Mouse (Mus musculus) layer of hippocampus, postnatal 10 days (tissue): ENCODE measurements around the gene Rab5a. TPM values are rescaled to one million over a fixed set of nuclear protein-coding genes. Genes with fewer than 3 reads are reported as not detected.
A peak's percentile ranks its signal among the peaks of the same experiment; 100 is the strongest.
"Not testable (repeated sequence)": the region's sequence is repeated elsewhere in the genome, so short reads cannot be mapped to it uniquely, and the experiment has no call there.

Experiments
- DNase-seq, 2 experiments: peaks; one replicate each; pipeline ENCODE4 v3.0.0; 2021; ENCODE audit warnings: low spot score in 2 of 2
- long read RNA-seq: library from polyadenylated mRNA; stranded (forward); transcript quantifications from one replicate; pipeline ENCODE4 v2.0.0, GENCODE M21; 2023
- total RNA-seq, 2 experiments: library from RNA; stranded (reverse); gene quantifications; 2 replicates each; pipeline ENCODE4 v1.2.3; 2021

Gene Rab5a
- total RNA-seq = 100 to 1,000 TPM; 120 to 123 TPM
- long read RNA-seq, transcript Rab5a-201 (6 exons, 2,366 nt) = major isoform, 153 of 163 reads
- long read RNA-seq, partial matches to known transcripts = 3 of 163 reads
- long read RNA-seq, other reads (novel, unspliced or antisense) = 7 of 163 reads

DNA sequence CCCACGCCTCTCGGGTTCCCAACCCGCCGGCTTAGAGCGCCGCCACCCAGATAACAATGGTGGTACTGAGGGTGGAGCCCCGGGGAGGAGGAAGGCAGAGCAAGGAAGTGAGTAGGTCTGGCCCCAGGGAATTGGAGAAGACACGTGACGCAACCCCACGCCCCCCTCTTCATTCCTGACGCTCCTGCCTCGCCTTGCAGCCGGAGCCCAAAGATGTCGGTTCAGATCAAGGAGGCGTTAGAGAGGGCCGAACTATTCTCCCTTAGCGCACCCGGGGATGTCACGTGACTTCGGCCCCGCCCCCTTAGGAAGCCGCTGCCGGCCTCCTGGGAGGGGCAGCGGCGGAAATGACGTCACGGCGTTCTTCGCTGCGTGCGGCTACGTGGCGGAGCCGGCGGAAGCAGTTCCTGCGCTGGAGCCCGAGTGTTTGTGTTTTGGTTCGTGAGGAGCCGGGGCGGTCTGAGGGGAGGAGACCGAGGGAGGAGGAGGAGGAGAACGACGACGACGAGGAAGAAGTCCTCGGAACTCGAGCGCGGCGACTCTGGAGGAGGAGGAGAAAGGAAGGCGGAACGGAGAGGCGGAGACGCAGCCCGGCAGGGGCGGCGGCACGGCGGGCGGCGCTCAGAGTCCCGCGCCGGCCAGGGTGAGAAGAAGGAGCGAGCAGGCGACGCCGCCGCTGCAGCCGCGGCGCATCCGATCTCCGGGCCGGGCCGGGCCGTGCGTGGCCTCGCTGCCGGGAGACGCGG, at the start of gene Rab5a:
TSS of gene Rab5a (plus strand) at position 377 of the 746 bp plus-strand sequence.
- DNase-seq = peak; percentile 99

DNA sequence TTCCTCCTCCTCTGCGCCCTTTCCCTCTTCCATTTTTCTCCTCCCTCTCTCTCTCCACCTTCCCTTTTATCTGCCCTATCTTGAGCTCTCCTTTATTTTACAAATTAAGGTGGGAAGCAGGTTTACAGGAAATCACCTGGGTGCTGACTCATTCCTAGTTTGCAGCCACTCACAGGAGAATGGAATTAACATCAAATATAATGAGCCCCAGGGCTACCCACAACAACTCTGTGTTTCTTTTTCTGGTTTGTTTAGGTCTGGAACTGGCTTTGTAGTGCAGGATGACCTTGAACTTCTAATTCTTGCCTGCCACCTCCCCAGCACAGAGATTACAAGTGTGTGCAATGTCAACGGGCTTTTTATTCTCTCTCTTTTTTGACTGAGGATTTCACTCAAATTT, 22.9 kb upstream of the Rab5a start:
- DNase-seq = no peak

DNA sequence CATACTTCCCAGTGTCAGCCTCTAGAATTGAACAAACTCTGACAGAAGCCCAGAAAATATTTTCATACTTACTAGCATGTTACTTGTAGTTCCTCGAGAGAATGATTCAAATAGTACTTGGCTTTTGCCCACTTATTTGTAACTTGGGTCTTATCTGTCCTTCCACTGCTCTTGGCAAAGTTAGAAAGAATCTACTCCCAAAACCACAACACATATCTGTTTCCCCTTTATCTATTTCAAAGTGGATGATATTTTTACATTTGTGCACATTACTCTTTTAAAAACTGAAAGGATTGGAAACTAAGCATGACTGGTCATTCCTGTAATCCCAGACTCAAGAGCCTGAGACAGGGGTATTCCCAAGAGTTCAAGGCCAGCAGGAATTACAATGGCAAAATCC, 22.3 kb upstream of the Rab5a start:
- DNase-seq = no peak

DNA sequence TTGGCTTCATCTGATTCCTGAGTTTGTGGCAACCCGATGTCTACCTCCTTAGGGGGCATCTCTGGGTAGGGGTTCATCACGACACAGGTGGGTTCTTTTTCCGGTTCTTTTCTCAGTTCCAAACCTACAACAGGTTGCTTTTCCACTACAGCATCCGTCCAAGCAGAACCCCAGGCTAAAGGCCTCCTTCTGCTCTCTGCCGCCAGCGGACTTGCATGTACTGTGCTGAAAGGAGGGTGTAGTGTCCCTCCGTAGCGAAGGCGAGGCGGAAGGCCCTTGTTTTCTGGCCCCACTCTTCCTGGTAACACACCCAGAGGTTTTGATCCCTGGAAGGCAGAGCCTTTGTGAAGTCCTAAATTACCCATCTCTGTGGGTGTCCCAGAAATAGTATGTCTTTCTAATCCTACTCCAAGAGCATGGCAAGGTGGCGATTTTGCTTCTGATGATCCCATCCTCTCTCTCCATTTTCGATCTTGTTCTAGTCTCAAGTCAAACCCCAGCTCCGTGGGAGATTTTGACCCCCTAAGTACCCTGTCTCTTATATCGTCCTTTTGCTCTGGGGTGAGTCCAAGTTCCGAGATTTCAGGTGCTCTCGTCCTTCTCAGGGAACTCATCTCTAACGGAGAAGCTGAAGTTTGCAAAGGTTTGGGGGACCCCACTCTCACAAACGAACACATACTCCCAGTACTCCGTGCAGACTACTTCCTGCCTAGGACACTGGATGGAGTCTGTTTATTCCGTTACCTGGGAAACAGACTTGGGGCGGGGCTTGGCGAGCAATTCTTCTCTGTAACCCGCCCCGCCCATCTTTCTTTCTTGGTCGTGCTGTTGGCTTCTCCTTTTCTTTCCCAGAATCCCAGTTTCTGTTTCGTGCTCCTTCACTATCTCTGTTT, 16.2 kb upstream of the Rab5a start, which contains the start of gene Efhb:
TSS of gene Efhb (minus strand) at position 719 of the 893 bp plus-strand sequence.
- peak; percentile 65 to 75 for DNase-seq

DNA sequence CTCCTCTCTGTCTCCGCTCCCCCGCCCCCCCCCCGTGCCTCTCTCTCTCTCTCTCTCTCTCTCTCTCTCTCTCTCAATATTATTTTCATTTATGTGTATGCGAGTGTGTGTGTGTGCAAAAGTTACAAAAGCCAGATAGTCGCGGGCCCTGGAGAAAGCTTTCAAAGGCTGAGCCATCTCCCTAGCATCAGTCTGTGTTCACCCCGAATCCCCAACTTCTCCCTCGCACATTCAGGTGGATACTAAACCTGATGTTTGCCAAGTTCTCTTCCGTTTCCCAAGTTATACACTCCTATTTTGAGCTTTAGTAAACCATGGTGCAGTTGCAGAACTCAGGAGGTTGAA, 15.6 kb upstream of the Rab5a start:
- DNase-seq = no peak

DNA sequence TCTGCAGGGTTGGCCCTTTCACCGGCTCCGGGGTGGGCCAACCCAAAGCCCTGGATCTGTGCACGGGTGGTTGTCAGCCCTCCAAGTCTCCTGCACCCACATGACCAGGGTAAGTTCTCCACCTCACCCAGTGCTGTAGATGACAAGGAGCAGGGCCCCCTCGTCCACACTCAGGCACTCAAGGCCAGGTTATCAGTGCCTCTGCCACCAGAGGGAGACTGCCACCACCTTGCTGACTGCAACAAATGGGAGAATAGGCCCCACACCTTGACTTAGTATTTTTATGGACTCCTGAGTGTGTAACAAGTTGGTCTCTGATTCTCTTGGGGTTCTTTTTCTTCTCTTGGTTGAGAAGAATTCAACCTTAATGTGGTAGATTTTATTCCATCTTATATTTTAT, 13.5 kb upstream of the Rab5a start:
- no peak for DNase-seq

DNA sequence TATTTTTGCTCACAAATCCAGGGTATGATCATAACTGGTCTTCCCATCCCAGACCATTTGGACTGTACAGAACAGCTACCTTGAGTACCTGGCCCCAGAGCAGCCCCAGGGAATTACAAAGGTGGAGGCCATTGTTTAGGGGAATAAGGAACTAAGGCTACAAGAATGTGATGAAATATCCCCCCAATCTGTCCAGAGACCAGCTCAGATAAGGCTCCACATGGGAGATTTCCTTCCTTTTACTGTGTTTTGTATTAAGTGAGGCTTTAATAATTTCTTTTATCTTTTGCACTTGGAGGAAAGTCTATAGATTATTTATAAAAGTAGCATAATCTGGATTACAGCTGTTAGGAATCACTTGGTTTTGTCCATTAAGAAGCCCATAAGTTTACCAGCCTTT, 10.3 kb upstream of the Rab5a start:
- no peak for DNase-seq

DNA sequence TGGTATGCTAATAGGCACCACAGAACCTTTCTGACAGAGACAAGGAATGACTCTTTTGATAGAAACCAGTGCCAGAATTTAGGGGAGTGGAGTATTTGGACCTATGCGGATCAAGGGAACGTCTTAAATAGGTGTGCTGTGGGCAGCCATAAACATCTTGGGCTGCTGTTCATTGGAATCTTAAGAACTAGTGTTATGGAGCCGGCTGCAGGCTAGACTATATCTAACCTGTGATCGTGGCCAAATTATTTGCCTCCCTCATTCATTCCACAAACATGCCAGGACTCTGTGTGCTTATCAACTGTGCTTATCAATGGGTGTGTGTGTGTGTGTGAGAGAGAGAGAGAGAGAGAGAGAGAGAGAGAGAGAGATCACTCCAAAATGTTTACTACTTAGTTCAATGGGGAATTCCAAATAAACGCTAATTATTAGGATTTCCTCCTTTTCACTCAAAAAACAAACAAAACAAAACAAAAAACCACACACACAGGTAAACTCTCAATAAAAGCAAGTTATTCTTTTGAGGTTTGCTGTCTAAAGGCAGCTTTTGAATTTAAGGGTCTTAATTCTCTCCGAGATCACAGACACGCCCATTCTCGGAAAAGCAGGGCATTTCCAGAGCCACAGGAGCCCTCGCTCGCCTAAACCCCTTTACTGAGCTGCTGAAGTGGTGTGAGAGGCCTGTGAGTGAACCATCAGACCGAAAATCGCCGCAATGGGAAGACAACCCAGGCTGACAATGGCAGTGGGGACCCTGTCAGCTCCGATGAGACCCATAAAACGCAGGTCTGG, 772 bp upstream of the Rab5a start:
- DNase-seq = no peak

DNA sequence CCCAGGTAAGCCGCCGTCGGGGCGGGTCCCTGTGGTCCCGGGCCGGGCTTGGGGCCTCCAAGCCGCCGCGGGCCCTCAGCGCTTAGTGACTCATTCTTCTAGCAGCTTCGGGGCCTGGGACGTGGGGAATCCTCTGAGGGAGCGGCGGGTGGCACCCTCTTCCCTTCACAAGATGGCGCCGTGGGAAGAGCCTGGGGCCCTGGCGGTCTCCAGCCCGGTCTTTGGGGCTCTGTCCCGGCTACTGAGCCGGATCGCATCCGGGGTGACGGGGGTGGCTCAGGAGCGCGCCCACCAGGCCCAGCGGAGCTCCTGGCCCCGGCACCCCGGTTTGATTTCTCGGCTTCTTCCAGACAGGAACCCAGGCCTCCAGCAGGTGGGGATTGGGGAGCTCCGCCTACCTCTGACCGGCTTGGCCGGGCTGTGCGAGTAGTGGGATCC, 589 bp downstream of the Rab5a start:
- peak; percentile 51 to 73 for DNase-seq

DNA sequence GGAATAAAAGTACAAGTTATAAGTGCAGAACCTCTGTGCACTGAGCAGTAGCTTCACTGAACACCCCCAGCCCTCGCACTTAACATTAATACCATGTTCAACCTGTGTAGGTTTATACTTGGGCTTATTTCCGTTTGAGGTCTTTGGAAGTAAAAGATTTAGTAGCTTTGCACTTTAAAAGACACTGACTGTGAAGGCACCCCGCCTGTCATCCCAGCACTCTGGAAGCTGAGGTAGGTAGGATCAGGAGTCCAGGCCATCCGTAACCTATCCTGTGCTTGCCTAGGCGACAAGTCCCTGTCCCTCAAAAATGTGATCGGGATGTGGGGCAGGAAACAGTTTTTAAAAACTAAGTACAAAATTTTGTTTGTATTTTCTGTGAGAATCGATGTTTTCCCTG, 1.4 kb downstream of the Rab5a start:
- no peak for DNase-seq

DNA sequence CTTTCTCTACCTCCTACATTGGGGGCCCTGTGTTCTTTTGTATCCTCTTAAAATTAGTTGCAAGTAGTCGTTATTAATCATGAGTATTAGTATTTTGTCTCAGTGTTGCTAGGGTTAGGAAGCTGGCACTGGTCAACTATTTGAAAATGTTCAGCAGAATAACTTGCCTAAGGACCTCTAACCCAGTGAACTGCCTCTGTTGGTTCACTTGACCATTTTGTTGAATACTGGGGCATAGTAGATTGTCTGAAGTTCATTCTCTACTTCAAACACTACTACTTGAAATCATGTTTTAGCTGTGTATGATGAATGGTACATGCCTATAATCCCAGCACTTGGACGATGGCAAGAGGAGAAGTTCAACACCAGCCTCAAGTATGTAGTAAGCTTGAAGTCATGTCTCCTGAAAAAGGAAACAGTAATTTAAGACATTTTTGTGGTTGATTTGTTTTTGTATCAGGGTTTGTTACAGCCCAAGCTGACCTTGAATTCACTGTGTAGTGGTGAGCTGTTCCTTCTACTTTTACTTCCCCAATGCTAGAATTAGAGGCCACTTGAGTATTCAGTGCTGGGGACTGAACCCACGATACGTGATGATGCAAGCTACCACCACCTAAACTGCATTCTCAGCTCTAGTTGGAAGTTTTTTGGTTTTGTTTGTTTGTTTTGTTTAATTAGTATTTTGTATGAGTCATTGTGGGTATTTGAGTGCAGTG, 9.4 kb downstream of the Rab5a start:
- DNase-seq = no peak

DNA sequence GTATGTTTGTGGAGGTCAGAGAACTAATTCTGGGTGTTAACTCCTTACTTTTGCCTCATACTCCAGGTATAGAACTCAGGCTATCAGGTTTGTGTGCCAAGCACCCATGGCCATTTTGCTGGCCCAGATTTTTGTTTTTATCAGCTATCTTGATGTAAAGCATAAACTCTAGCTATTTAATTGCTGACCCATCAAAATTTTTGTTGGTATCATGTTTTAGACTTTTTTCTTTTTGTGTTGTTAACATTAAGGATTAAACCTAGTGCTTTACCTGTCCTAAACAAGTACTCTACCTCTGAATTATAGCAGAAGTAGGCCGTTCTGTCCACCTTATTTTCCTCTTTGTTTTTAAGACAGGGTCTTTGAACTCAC, 10.0 kb downstream of the Rab5a start:
- DNase-seq = no peak

DNA sequence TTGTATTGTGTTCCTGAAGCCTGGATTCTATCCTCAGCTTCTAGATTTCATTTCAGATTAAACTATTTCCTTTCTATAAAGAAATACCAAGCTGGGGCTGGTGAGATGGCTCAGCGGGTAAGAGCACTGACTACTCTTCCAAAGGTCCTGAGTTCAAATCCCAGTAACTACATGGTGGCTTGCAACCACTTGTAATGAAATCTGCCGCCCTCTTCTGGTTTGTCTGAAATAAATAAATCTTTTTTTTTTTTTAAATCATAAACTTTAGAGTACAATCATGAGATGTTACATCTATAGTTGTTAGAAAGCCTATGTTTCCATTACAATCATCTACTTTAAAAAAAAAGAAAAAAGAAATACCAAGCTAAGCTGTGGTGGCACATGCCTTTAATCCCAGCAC, 23.9 kb downstream of the Rab5a start:
- no peak for DNase-seq

DNA sequence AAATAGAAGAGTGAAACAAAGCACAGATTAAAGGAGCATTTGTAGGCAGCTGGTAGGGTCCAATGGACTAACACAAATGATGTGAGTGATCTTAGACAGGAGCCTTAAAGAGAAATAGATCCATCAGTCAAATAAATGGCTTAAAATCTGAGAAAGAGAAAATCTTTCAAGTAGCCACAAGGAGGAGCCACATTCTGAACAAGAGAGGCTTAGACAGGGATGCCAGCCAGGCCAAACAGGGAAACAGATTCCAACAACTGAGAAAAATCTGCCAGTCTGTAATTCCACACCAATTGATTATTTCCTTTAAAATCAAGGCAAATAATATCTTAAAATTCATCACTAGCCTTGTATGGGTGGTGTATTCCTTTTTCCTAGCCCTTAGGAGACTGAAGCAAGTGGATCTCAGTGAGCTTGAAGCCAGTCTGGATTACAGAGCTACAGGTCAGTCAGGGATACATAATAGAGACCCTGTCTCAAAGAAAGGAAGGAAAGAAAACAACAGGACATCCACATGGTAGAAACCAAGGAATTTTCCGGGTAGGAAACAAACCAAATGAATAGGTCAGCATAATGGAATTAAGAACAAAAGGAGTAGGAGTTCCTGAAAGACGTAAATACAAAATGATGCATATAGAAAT, 33.4 kb downstream of the Rab5a start:
- DNase-seq = peak; percentile 29 to 46

DNA sequence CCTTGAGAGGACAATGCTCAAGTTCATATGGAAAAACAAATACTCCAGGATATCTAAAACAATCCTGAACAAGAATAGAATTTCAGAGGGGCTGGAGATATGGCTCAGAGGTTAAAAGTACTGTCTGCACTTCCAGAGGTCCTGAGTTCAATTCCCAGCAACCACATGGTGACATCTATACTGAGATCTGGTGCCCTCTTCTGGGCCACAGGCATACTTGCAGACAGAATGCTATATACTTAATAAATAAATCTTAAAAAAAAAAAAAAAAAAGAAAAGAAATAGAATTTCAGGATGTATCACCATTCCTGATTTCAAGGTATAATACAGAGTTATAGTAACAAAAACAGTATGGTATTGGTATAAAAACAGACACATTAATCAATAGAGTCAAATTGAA, 40.3 kb downstream of the Rab5a start:
- no peak for DNase-seq

DNA sequence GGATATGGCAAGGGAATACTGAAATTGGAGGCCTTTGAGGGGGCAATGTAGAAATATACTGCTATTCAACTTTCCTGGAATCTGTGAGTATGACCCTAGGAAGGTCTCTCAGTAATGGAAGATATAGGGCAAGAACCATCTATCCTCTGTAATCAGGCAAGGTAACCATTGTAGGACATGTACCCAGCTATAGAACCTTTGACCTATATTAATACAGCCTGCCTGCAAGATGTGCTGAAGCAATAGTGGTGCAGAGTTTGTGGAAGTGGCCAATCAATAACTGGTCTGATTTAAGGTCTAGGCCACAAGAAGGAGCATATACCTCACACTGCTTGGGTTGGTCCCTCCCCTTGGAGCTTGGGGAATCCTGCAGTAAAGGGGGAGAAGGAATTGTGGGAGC, 41.5 kb downstream of the Rab5a start:
- no peak for DNase-seq

DNA sequence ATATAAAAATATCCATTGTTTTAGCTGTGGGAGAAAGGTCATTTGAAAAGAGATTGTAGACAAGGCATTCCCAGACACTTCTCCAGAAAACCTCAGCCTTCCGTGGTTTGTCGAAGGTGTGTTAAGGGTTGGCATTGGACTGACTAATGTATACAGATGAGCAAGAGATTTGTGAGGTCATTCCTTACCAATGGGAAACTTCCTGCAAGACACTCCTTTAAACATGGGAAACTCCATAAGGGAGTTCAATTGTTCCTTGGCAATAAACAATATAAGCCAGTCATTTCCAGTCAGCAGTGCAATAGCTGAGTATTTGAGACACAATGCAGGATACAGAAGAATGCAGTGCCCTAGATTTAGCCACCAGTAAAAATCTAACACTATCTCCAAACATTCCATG, 49.0 kb downstream of the Rab5a start:
- no peak for DNase-seq

DNA sequence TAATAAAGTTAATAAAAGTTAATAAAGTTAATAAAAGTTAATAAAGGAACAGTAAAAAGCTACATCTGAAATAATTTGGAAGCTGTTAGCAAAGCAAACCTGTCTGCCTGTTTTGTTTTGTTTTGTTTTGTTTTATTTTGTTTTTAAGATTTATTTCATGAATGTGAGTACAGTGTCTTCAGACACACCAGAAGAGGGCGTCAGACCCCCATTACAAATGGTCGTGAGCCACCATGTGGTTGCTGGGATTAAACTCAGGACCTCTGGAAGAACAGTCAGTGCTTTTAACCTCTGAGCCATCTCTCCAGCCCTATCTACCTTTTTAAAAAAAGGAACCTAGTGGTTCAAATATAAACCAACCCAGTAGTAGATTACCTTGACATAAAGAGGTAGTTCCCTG, 52.1 kb downstream of the Rab5a start:
- no peak for DNase-seq

DNA sequence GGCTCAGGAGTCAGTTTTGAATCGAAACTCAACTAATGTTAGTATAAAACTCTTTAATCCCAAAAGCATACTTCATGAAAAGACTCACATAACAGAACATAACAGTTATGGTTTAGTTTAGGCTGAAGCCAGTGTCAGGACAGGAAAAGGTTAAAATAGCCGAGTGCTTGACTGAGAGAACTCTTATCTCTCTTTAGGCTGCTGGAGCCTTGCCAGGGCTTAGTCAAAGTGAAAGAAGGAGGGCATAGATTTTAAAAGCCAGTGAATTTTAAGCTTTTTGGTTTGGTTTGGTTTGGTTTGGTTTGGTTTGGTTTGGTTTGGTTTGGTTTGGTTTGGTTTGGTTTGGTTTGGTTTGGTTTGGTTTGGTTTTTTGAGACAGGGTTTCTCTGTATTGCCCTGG, 53.4 kb downstream of the Rab5a start:
- no peak for DNase-seq

DNA sequence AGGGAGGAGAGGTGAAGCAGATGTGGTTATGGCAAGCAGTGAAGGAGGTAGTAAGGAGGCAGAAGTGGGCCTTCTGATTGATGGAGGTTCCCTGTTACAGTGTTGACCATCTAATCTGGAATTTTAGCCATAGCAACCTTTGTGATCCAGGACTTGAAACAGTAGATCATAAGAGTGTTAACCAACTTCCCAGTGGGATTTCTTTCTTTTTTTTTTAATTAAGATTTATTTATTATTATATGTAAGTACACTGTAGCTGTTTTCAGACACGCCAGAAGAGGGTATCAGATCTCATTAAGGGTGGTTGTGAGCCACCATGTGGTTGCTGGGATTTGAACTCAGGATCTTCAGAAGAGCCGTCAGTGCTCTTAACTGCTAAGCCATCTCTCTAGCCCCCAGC, 60.3 kb downstream of the Rab5a start, which contains the start of gene Pp2d1:
TSS of gene Pp2d1 (minus strand) at position 101 of the 400 bp plus-strand sequence.
- not testable (repeated sequence) for DNase-seq
